Mouse (Mus musculus) olfactory bulb, adult 2 months (tissue): Measurements from ENCODE around the gene Fgfr2.

ENCODE experiments used
- CTCF ChIP-seq: fragments of 200-500 bp; IDR thresholded peaks from 2 replicates; pipeline ENCODE4 v1.5.1; 2012; ENCODE audit warnings: low read depth, mild to moderate bottlenecking, low read length, moderate library complexity; ENCODE audit not compliant: insufficient read depth
- POLR2A ChIP-seq: fragments of 200-500 bp; IDR thresholded peaks from 2 replicates; pipeline ENCODE4 v1.6.1; 2012; ENCODE audit warnings: mild to moderate bottlenecking, low read depth, low read length, moderate library complexity; ENCODE audit not compliant: insufficient read depth

DNA sequence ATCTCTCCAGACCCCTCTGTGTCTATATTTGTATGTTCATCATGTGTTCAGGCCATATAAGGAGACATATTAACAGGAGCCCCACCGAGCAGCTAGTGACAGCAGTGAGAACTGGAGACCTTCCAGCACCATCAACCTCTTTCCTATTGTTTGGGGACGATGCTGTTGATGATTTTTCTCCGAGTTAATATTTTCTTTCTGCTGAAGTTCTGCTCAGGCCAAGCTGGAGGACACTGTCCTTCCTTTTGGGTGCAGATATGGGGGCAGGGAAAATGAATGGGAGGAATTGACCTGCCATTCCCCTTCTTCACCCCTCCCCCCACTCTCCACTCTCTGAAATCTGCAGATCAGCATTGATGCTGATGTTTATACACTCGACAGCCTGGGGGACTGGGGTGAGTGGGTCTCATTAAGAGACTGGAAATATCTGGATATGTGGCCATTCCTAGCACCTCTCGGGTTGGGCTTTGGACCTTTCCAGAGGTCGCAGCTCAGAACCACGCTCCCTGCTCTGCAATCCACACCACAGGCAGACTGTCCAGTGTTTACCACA is 2454.3 kb downstream of the Fgfr2 start:
- TF ChIP-seq POLR2A (no peak), CTCF (no peak)
